Mouse (Mus musculus) forebrain, postnatal 0 days (tissue): ENCODE data around the gene Gm45808. TPM values are rescaled to one million over a fixed set of nuclear protein-coding genes. Genes with fewer than 3 reads are reported as not detected.

Experiments used
- ATAC-seq: fragments of 200-750 bp; cut with Nextera tagmentation; 2 replicates; pipeline ENCODE4 v1.8.0; 2017; ENCODE audit warnings: mild to moderate bottlenecking, moderate library complexity
- DNase-seq: peaks from one replicate; pipeline ENCODE4 v3.0.0-alpha.2; 2015
- H3K27ac ChIP-seq: fragments of 300-500 bp; sonication (generic); 2 replicates; pipeline ENCODE4 v1.5.1; 2014; ENCODE audit warnings: low read depth, mild to moderate bottlenecking, antibody characterized with exemption, low read length, moderate library complexity, mixed read lengths
- H3K27me3 ChIP-seq: fragments of 300-500 bp; sonication (generic); 2 replicates; pipeline ENCODE4 v1.6.1; 2014; ENCODE audit warnings: mild to moderate bottlenecking, low read length, mixed read lengths; ENCODE audit not compliant: insufficient read depth
- H3K36me3 ChIP-seq: fragments of 300-500 bp; sonication (generic); 2 replicates; pipeline ENCODE4 v1.6.1; 2014; ENCODE audit warnings: mild to moderate bottlenecking, moderate library complexity; ENCODE audit not compliant: insufficient read depth
- H3K4me1 ChIP-seq: fragments of 300-500 bp; sonication (generic); 2 replicates; pipeline ENCODE4 v1.6.1; 2014; ENCODE audit warnings: antibody characterized with exemption; ENCODE audit not compliant: insufficient read depth
- H3K4me2 ChIP-seq: fragments of 300-500 bp; sonication (generic); 2 replicates; pipeline ENCODE4 v1.6.1; 2014; ENCODE audit warnings: low read depth, mild to moderate bottlenecking, moderate library complexity
- H3K4me3 ChIP-seq: fragments of 300-500 bp; sonication (generic); 2 replicates; pipeline ENCODE4 v1.5.1; 2014; ENCODE audit warnings: low read depth, low read length, mixed read lengths
- H3K9ac ChIP-seq: fragments of 300-500 bp; sonication (generic); 2 replicates; pipeline ENCODE4 v1.6.1; 2014; ENCODE audit warnings: mild to moderate bottlenecking
- H3K9me3 ChIP-seq: fragments of 300-500 bp; sonication (generic); 2 replicates; pipeline ENCODE4 v1.6.1; 2016; ENCODE audit warnings: low read length
- CTCF ChIP-seq: sonication (generic); IDR thresholded peaks from 2 replicates; pipeline ENCODE4 v1.5.1; 2016; ENCODE audit warnings: antibody characterized with exemption, control low read depth, low read depth
- WGBS: fragments of 180-500 bp; shearing (Covaris S2); extraction: QIAGEN DNeasy Blood & Tissue Kit; methylation state at CpG from one replicate; pipeline ENCODE4 v1.1.7; 2014; 5-methylcytosine and 5-hydroxymethylcytosine counted together
- polyA plus RNA-seq: library from polyadenylated mRNA; unstranded; fragments of >200 nt; fragmentation: Nextera tagmentation; extraction: Ambion mirVana; gene quantifications from 2 replicates; pipeline ENCODE4 v1.2.1, GENCODE M21; 2015
- total RNA-seq: library from RNA; depleted of rRNA; stranded (reverse); fragments of >200 nt; gene quantifications from 2 replicates; pipeline ENCODE4 v1.2.3, GENCODE M21; 2014

Gm45808 gene
- total and polyA plus RNA-seq, 2 experiments from 2014 or later: not detected

DNA sequence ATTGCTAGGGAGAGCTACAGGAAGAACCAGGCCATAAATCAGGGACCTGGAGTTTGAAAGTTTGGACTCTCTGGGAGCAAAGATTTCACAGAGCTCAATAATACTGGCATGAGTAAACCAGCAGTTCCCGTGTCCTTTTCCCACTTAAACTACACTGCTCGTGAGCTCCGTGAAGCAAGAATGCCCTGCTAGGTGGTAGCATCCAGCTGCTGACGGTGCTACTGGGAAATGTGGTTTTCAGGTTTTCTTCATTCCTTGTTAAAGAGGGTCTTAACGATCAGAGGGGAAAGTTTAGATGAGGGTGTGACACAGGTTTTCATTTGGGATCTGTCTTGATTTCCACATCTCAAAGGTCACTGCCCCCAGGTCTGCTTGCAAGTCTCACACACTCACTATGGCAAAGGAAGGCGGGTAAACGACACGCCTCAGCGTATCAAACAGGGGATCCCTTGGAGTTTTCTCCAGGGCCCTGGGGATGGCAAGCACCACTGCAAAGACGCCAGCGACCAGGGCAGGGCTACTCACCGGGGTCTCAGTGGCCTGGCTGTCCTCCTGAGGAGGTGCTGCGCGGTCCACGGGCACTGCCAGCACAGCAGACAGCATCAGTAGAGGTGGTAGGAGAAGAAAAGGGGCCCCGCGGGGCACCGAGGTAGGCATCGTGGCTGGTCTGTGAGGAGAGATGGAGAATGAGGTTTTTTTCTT lies 22.7 kb upstream of the Gm45808 start:
- no peaks in the 10 kb centered on the region for H3K9me3 ChIP-seq
- H3K27me3 ChIP-seq: no peaks in the 10 kb centered on the region
- H3K9ac ChIP-seq: peak overlapping the region; percentile 74
- H3K4me3 ChIP-seq: peak overlapping the region; percentile 62
- no peak for ATAC-seq
- peaks cover 15% of the 10 kb centered on the region for H3K36me3 ChIP-seq
- DNase-seq: no peak
- 41% methylated on average over 19 of the region's 19 CpGs for WGBS
- H3K4me2 ChIP-seq: peak overlapping the region; percentile 92
- peaks cover 8% of the 10 kb centered on the region for H3K4me1 ChIP-seq
- no peak for TF ChIP-seq CTCF
- H3K27ac ChIP-seq: peak overlapping the region; percentile 76; the same call in 1 of the 2 replicates

DNA sequence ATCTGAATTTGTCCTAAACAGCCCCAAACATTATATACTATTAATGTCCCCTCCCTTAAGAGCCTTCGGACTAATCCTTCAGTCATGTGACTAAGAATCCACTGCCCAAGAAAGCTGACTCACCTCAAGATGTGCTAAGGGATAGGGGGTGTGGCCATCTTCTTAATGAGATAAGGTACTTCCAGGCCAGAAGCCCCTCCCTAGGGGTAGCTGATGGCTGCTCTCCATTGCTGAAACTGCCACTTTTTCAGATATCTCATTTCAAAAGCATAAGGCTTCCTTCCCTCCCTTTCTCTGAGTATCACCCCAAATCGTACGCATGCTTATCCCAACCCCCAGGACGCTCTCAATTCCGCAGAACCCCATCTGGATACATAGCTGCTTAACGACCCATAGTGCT lies 21.9 kb upstream of the Gm45808 start:
- Histone ChIP-seq H3K9ac (no peak overlapping the region), H3K4me1 (peaks cover 8% of the 10 kb centered on the region), H3K27ac (no peak overlapping the region), H3K4me2 (no peak overlapping the region), H3K36me3 (peaks cover 15% of the 10 kb centered on the region), H3K9me3 (no peaks in the 10 kb centered on the region), H3K4me3 (no peak overlapping the region), H3K27me3 (no peaks in the 10 kb centered on the region)
- whole genome bisulfite sequencing: 91% methylated on average over 6 of the region's 6 CpGs
- ATAC-seq (no peak), DNase-seq (no peak)
- TF ChIP-seq CTCF: no peak

DNA sequence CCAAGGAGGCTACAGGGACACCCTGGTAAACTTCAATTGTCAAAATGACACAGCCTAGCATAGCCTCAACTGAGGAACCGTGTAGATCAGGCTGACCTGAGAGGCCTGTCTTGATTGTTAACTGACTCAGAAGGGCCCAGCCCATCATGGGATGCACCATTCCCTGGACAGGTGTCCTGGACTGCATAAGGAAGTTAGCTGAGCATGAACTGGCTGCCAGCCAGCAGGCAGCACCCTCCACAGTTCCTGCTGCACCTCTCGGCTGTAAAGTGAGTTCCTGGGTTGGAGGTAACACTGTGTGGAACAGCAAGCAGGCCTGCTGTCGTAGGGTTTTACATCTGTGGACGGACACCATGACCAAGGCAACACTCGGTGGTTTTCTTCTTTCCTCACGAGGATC lies 21.0 kb upstream of the Gm45808 start:
- H3K4me1 ChIP-seq: peaks cover 8% of the 10 kb centered on the region
- no peak overlapping the region for H3K4me2 ChIP-seq
- no peak overlapping the region for H3K27ac ChIP-seq
- H3K27me3 ChIP-seq: no peaks in the 10 kb centered on the region
- H3K4me3 ChIP-seq: no peak overlapping the region
- DNase-seq: no peak
- H3K9me3 ChIP-seq: no peaks in the 10 kb centered on the region
- no peak for TF ChIP-seq CTCF
- H3K36me3 ChIP-seq: peaks cover 20% of the 10 kb centered on the region
- H3K9ac ChIP-seq: no peak overlapping the region
- ATAC-seq: no peak
- 91% methylated on average over 6 of the region's 6 CpGs for WGBS

DNA sequence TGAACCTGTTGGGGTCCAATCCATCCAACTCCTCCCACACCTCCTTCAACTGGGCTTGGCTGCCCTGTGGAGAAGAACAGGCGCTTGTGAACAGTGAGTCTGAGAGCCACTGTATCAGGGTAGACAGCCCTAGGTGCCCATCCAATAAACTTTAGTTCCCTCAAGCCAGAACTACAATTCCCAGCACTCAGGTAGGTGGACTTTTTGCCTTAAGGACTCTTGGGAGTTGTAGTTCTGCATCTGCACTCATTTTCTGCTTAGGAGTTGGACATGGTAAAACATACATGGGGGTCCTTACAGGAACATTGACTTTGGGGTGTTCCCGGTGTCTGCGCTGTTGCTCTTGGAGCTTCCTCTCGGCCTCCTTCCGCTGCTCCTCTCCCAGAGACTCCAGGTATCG lies 11.8 kb upstream of the Gm45808 start:
- whole genome bisulfite sequencing: 96% methylated on average over 6 of the region's 6 CpGs
- Histone ChIP-seq H3K9me3 (no peaks in the 10 kb centered on the region), H3K4me1 (no peaks in the 10 kb centered on the region), H3K4me2 (no peak overlapping the region), H3K27ac (no peak overlapping the region), H3K4me3 (no peak overlapping the region), H3K36me3 (peaks cover 79% of the 10 kb centered on the region), H3K27me3 (no peaks in the 10 kb centered on the region), H3K9ac (no peak overlapping the region)
- DNase-seq (no peak), ATAC-seq (no peak)
- no peak for TF ChIP-seq CTCF

DNA sequence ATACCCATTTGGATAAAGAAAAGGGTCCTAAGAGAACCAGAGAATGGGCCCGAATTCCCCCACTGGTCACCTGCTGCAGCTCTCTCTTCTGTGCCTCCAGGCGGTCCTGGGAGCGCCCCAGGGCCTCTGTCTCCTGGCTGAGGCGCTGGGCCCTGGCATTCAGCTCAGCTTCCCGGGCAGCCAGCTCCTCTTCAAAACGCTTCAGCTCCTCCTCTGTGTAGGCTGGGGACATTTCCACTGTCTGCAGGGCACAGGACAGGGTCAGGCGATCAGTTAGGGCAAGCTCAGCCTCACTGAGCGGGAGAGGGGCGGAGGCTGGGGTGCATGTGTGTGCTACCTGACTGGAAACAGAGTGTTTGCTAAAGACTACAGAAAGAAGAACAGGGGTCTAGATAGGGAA lies 7.9 kb upstream of the Gm45808 start:
- Histone ChIP-seq H3K4me1 (no peaks in the 10 kb centered on the region), H3K36me3 (peaks cover 70% of the 10 kb centered on the region), H3K4me3 (no peak overlapping the region), H3K4me2 (no peak overlapping the region), H3K27ac (no peak overlapping the region), H3K27me3 (no peaks in the 10 kb centered on the region), H3K9me3 (no peaks in the 10 kb centered on the region), H3K9ac (no peak overlapping the region)
- WGBS: 84% methylated on average over 9 of the region's 9 CpGs
- DNase-seq: no peak
- ATAC-seq: no peak
- TF ChIP-seq CTCF: no peak

DNA sequence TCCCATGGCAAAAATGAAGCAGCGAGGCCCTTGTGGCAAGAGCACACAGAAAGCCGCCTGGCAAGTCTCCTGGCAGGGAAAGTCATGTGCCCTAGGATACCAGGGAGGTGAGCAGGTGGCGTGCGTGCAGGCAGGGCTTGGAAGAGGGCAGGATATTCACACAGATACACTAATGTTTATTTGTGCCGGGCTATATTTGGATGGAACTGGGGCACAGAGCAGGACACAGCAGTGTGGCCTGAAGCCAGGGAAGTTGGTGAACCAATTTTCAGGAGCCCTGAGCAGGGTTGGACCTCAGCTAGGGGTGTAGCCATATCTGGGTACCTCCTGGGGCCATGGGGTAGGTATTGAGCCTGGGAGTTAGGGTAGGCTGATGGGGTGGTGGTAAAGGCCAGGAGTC lies 6.3 kb upstream of the Gm45808 start:
- H3K4me3 ChIP-seq: no peak overlapping the region
- H3K4me1 ChIP-seq: 0 out of 2 replicates have a peak, but pooled peaks cover 6% of the 10 kb centered on the region
- H3K27ac ChIP-seq: no peak overlapping the region
- TF ChIP-seq CTCF: no peak
- DNase-seq (no peak), ATAC-seq (no peak)
- H3K36me3 ChIP-seq: peaks cover 54% of the 10 kb centered on the region
- WGBS: 94% methylated on average over 5 of the region's 5 CpGs
- no peak overlapping the region for H3K4me2 ChIP-seq
- H3K9me3 ChIP-seq: no peaks in the 10 kb centered on the region
- no peak overlapping the region for H3K9ac ChIP-seq
- H3K27me3 ChIP-seq: no peaks in the 10 kb centered on the region

DNA sequence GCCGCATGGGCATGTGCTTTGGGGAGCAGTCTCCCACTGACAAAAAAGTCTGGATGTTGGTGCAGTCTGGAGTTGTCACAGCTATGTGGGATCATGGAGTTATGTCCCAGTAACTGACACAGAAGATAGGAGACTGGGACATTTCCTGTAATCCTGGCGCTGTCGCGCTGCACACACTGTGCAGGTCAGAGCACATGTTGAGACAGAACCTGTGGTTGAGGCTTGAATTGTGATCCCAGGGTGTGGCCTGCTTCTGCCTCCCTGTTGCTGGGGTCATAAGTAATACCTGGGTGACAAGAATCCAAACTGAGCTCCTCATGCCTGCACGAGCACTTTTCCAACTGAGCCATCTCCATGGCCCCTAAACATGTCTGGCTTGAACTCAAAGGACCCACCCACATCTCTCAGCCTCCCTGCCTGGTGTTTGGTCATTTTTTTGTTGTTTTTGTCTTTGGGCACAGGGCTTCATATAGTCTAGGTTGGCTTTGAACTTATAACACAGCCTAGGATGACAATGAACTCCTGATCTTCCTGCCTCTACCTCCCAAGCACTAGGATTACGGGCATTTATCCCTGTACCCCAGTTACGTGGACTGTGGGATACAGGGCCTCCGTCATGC lies 5.7 kb upstream of the Gm45808 start:
- Histone ChIP-seq H3K9me3 (no peaks in the 10 kb centered on the region), H3K9ac (no peak overlapping the region), H3K36me3 (peaks cover 48% of the 10 kb centered on the region), H3K4me3 (no peak overlapping the region), H3K4me2 (no peak overlapping the region), H3K27ac (no peak overlapping the region), H3K27me3 (no peaks in the 10 kb centered on the region), H3K4me1 (0 out of 2 replicates have a peak, but pooled peaks cover 6% of the 10 kb centered on the region)
- DNase-seq: no peak
- 93% methylated on average over 8 of the region's 8 CpGs for WGBS
- no peak for ATAC-seq
- no peak for TF ChIP-seq CTCF
